Mouse (Mus musculus): Measurements from ENCODE around the gene Appbp2. TPM values are rescaled to one million over a fixed set of nuclear protein-coding genes. Genes with fewer than 3 reads are reported as not detected.

Appbp2 gene
- total RNA-seq, 2 experiments from 2014 or later: 17.3 to 18.4 TPM

DNA sequence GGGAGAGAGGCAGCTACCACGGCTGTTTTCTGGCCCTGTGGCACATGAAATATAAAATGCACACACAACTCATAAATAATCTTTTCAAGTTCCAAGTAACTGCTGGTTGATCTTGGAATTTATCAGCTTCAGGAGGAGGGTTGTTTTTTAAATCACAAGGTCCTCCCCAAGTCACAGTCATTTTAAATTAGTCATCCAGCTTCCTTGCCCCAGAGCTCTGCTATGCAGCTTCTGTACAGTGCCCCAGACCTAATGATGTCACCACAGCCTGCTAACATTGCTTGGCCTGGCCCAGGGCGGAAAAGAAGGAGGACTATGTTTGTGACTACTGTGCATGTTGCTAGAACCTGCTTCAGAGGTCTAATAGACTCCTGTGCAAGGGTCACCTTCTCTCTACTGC is 77.6 kb downstream of the Appbp2 start:
- DNase-seq: no peak

GRCm38 (mm10) chr11:85152256-85152930 is 82.5 kb downstream of the Appbp2 start:
- DNase-seq: no peak

DNA sequence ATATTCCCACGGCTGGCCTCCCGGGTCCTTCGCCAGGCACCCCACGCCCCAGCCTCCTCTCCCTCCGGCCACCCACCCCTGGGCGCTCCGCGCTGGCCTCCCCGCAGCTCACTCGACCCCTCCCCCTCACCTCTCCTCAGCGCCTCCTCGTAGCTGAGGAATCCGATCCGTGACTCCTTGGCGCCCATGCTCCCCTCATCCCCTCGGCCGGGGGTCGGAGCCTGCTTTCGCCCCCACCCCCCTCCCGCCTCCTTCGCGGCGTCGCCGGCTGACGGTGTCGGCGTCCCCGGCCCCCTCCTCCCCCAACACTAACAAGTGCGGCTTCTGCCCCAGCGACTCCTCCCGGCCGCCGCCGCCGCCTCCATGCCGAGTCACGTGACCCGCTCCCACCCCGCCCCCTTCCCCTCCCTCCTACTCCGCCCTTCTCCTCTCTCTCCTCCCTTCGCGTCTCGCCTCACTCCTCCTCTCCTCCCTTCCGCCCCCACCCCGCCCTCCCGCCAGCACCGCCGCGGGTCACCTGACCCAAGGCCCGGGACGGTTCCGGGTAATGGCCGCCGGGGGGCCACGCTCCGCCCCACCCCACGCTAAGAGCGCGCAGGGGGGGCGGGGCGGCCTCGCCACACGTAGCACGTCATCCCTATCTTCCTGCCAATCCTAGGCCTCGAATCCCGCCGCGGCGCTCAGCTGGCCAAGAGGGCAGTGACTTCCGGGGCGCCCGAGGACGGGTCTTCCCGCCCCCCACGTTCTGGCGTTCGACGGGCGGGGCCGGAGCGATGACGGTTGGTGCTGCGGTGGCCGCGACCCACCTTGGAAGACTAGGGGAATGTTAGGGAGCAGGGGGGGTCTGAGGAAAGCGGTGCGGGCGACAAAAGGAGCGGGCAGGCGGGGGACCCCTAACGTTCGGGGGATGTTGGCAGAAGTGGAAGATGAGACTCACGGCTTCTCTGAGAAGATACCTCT is 95.1 kb downstream of the Appbp2 start, which contains the start of gene Usp32:
Gene Usp32 (minus strand): TSS at position 581 of the 960 bp plus-strand sequence.
- peak; percentile 96 for DNase-seq

GRCm38 (mm10) chr11:85138776-85139474 is 96.0 kb downstream of the Appbp2 start:
- no peak for DNase-seq

Other genes with a start within 250 kb of the Appbp2 start
- 10 to 100 TPM; 10.4 to 12.3 TPM for gene Usp32, start 95.0 kb downstream of the Appbp2 start, total RNA-seq (2021)
- not detected for gene 1700125H20Rik, start 64.7 kb downstream of the Appbp2 start, total RNA-seq (2021)
- 10 to 100 TPM in 1 of 2 experiments, 1 to 10 TPM in 1; 8.9 to 10.0 TPM for gene Ppm1d, start 76.1 kb upstream of the Appbp2 start, total RNA-seq (2021)
- gene Bcas3, start 118.0 kb upstream of the Appbp2 start, total RNA-seq (2021): 10 to 100 TPM; 21.5 to 26.8 TPM